Mouse (Mus musculus) urinary bladder, postnatal 4 days (tissue): ENCODE measurements around the gene Btbd35f23.
"Not testable (repeated sequence)": the region's sequence is repeated elsewhere in the genome, so short reads cannot be mapped to it uniquely, and the experiment has no call there.

Experiments
- DNase-seq, 2 experiments: peaks; one replicate each; pipeline ENCODE4 v3.0.0; 2021 to 2022; ENCODE audit warnings: low spot score in 2 of 2

The Btbd35f23 gene

GRCm38 (mm10) chrX:3076575-3076974 is at the start of gene Btbd35f23:
Gene Btbd35f23 (plus strand): TSS chrX:3076875.
- DNase-seq: not testable (repeated sequence)
